Mouse (Mus musculus) limb, embryonic 11.5 days (tissue): ENCODE data around the gene Pole3. TPM values are rescaled to one million over a fixed set of nuclear protein-coding genes. Genes with fewer than 3 reads are reported as not detected.
A peak's percentile ranks its signal among the peaks of the same experiment; 100 is the strongest.

Experiments
- ATAC-seq: fragments of 200-750 bp; cut with Nextera tagmentation; 2 replicates; pipeline ENCODE4 v1.8.0; 2017; ENCODE audit warnings: low read depth; ENCODE audit not compliant: insufficient number of reproducible peaks, low FRiP score, low TSS enrichment
- DNase-seq: peaks from one replicate; pipeline ENCODE4 v3.0.0-alpha.2; 2015; ENCODE audit warnings: low spot score
- H3K27ac ChIP-seq: fragments of 300-500 bp; sonication (generic); replicated peaks from 2 replicates; pipeline ENCODE4 v1.5.1; 2014; ENCODE audit warnings: low read depth, mild to moderate bottlenecking, low read length
- H3K27me3 ChIP-seq: fragments of 300-500 bp; sonication (generic); 2 replicates; pipeline ENCODE4 v1.6.1; 2014; ENCODE audit warnings: mild to moderate bottlenecking, low read length, mixed read lengths; ENCODE audit not compliant: control insufficient read depth, insufficient read depth
- H3K36me3 ChIP-seq: fragments of 300-500 bp; sonication (generic); 2 replicates; pipeline ENCODE4 v1.6.1; 2014; ENCODE audit warnings: mild to moderate bottlenecking, low read length, moderate library complexity, mixed read lengths; ENCODE audit not compliant: control insufficient read depth, insufficient read depth
- H3K4me1 ChIP-seq: fragments of 300-500 bp; sonication (generic); 2 replicates; pipeline ENCODE4 v1.6.1; 2014; ENCODE audit warnings: low read length, mixed read lengths; ENCODE audit not compliant: control insufficient read depth, insufficient read depth
- H3K4me2 ChIP-seq: fragments of 300-500 bp; sonication (generic); 2 replicates; pipeline ENCODE4 v1.6.1; 2014; ENCODE audit warnings: low read depth, mild to moderate bottlenecking, moderate library complexity; ENCODE audit not compliant: severe bottlenecking
- H3K4me3 ChIP-seq: fragments of 300-500 bp; sonication (generic); 2 replicates; pipeline ENCODE4 v1.5.1; 2014; ENCODE audit warnings: low read depth, low read length
- H3K9ac ChIP-seq: fragments of 300-500 bp; sonication (generic); 2 replicates; pipeline ENCODE4 v1.6.1; 2014; ENCODE audit warnings: mild to moderate bottlenecking, low read length
- H3K9me3 ChIP-seq: fragments of 300-500 bp; sonication (generic); 2 replicates; pipeline ENCODE4 v1.6.1; 2016; ENCODE audit warnings: low read length; ENCODE audit not compliant: control insufficient read depth
- WGBS: fragments of 180-500 bp; shearing (Covaris S2); extraction: QIAGEN DNeasy Blood & Tissue Kit; methylation state at CpG from one replicate; pipeline ENCODE4 v1.1.7; 2014; 5-methylcytosine and 5-hydroxymethylcytosine counted together
- polyA plus RNA-seq: library from polyadenylated mRNA; unstranded; fragments of >200 nt; fragmentation: Nextera tagmentation; extraction: Ambion mirVana; gene quantifications from 2 replicates; pipeline ENCODE4 v1.2.1, GENCODE M21; 2014

The Pole3 gene
- polyA plus RNA-seq, 1 experiment from 2014 or later: 107 TPM

DNA sequence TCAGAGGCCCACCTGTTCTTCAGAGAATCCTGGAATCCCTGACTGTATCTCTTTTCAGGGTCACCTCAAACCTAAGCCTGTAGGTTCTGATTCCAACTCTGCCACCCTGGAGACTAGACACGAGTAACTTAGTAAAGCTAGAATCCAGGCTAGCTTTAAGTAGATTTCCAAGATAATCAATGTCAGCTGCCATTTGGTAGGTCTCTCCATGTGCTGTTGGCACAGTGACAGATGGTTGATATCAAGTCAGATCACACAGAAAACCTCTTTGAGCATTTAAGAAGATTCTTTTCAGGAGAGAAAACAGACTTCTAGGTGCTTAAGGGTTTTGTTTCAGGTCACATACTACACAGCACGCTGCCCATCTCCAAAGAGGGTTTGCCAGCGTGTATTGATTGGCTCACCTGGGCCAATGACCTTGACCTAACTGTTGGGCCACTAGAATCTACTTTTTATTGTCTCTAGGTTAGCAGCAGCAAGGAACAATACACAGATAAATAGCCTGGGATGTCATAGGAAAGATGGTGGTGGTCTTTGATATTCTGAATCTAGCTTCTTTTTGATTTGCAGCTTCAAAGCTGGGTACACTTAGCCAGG, 21.4 kb downstream of the Pole3 start, which contains the start of gene Hdhd3:
TSS of gene Hdhd3 (minus strand) at position 94 of the 597 bp plus-strand sequence.
- H3K4me2 ChIP-seq: peak within 1 kb of the TSS; percentile 63; the same call in 1 of the 2 replicates

GRCm38 (mm10) chr4:62502969-62503368, 21.9 kb downstream of the Pole3 start:
- DNase-seq (no peak), ATAC-seq (no peak)
- Histone ChIP-seq H3K4me2 (no peak overlapping the region), H3K27ac (no peak overlapping the region), H3K36me3 (peaks cover 9% of the 10 kb centered on the region), H3K4me3 (no peak overlapping the region), H3K27me3 (no peaks in the 10 kb centered on the region), H3K9ac (no peak overlapping the region), H3K9me3 (no peaks in the 10 kb centered on the region), H3K4me1 (peaks cover 3% of the 10 kb centered on the region; the same call in 1 of the 2 replicates)
- WGBS: 81% methylated on average over 7 of the region's 7 CpGs

More for the DNA sequence above, 21.4 kb downstream of the Pole3 start, which contains the start of gene Hdhd3:
- ATAC-seq: no peak
- peaks cover 9% of the 10 kb centered on the region for H3K36me3 ChIP-seq
- peak within 1 kb of the TSS; percentile 81 for H3K4me3 ChIP-seq
- DNase-seq: no peak
- H3K9ac ChIP-seq: peak within 1 kb of the TSS; percentile 80
- no peak within 1 kb of the TSS for H3K27ac ChIP-seq
- H3K9me3 ChIP-seq: no peaks in the 10 kb centered on the region
- WGBS: 76% methylated on average over 3 of the region's 3 CpGs
- H3K4me1 ChIP-seq: peaks cover 3% of the 10 kb centered on the region; the same call in 1 of the 2 replicates
- no peaks in the 10 kb centered on the region for H3K27me3 ChIP-seq

DNA sequence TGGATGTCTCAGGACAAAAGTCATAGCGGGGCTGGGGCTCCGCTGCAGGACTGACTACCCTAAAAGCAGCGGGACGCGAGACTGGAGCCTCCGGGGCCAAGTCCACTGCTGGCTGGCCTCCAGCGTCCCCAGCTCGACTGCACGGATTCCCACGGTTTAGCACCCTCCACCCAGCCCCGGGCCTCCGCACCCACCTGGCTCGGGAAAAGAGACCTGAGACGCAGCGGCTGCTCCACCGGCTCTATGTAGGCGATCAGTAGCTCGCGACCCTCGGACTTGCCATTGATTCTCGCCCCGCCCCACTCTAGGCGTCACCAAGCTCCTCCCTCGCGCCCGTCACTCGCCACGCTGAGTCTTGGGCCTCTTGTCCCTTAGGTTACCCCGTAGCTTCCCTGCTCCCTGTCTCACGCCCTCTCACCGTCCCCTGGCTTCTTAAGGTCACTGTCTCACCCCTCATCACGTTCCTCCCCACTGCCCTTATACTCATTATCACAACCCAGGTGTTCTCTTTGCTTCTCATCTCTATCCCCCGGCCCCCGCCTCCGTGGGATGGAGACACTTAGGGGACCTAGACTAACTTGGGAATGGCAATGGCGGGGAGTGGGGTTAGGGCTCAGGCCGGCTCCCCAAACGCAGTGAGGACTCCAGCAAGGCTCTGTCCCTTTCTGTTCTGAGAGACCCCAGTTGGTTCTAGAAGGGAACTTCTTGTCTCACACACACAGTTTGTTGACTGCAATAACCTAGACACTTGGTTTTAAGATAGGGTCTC, 22.7 kb downstream of the Pole3 start:
- Histone ChIP-seq H3K27ac (no peak overlapping the region), H3K9ac (peak overlapping the region; percentile 80), H3K4me1 (peaks cover 3% of the 10 kb centered on the region; the same call in 1 of the 2 replicates), H3K27me3 (no peaks in the 10 kb centered on the region), H3K36me3 (peaks cover 5% of the 10 kb centered on the region; the same call in 1 of the 2 replicates), H3K4me3 (peak overlapping the region; percentile 81), H3K4me2 (peak overlapping the region; percentile 63), H3K9me3 (no peaks in the 10 kb centered on the region)
- 2% methylated on average over 38 of the region's 38 CpGs for WGBS
- ATAC-seq (peak; percentile 94), DNase-seq (peak; percentile 94)

DNA sequence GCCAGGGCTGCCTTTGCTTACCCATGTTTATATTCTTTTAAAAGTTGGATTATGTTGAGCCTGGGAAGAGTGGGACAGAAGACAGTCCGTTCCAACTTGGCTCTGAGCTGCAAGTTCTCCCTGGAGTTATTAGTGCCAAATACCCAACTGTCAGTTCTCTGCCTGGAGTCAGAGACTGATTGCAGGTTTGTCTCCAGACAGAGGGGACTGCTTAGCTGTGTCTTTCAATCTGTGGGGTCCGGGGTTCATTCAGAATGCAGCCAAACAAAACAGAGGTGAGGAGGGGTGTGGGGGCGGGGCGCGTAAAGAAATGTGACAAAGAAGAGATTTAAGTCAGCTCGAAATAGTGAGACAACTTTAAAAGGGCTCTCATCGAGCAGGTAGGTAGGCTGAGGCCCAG, 23.3 kb downstream of the Pole3 start:
- H3K27me3 ChIP-seq: no peaks in the 10 kb centered on the region
- ATAC-seq (peak; percentile 4; the same call in 1 of the 2 replicates), DNase-seq (no peak)
- peak overlapping the region; percentile 80 for H3K9ac ChIP-seq
- no peak overlapping the region for H3K27ac ChIP-seq
- H3K36me3 ChIP-seq: peaks cover 5% of the 10 kb centered on the region; the same call in 1 of the 2 replicates
- H3K9me3 ChIP-seq: no peaks in the 10 kb centered on the region
- H3K4me2 ChIP-seq: peak overlapping the region; percentile 63
- peaks cover 3% of the 10 kb centered on the region; the same call in 1 of the 2 replicates for H3K4me1 ChIP-seq
- H3K4me3 ChIP-seq: peak overlapping the region; percentile 81
- WGBS: 4% methylated on average over 7 of the region's 7 CpGs

- Histone ChIP-seq H3K4me3 (no peak overlapping the region), H3K36me3 (peaks cover 5% of the 10 kb centered on the region; the same call in 1 of the 2 replicates), H3K27me3 (no peaks in the 10 kb centered on the region), H3K9ac (no peak overlapping the region), H3K9me3 (no peaks in the 10 kb centered on the region), H3K4me1 (peaks cover 3% of the 10 kb centered on the region; the same call in 1 of the 2 replicates), H3K27ac (no peak overlapping the region), H3K4me2 (no peak overlapping the region)
- DNase-seq (no peak), ATAC-seq (no peak)
- 90% methylated on average over 4 of the region's 4 CpGs for WGBS
Measured at GRCm38 (mm10) chr4:62500799-62501198, 24.1 kb downstream of the Pole3 start.

GRCm38 (mm10) chr4:62496815-62497214, 28.1 kb downstream of the Pole3 start:
- no peaks in the 10 kb centered on the region for H3K9me3 ChIP-seq
- H3K4me3 ChIP-seq: no peak overlapping the region
- no peak overlapping the region for H3K27ac ChIP-seq
- no peaks in the 10 kb centered on the region for H3K27me3 ChIP-seq
- DNase-seq (no peak), ATAC-seq (no peak)
- peaks cover 5% of the 10 kb centered on the region; the same call in 1 of the 2 replicates for H3K36me3 ChIP-seq
- no peak overlapping the region for H3K9ac ChIP-seq
- WGBS: 90% methylated on average over 8 of the region's 8 CpGs
- peaks cover 3% of the 10 kb centered on the region; the same call in 1 of the 2 replicates for H3K4me1 ChIP-seq
- H3K4me2 ChIP-seq: no peak overlapping the region

- Histone ChIP-seq H3K4me2 (no peak overlapping the region), H3K36me3 (peaks cover 5% of the 10 kb centered on the region; the same call in 1 of the 2 replicates), H3K4me3 (no peak overlapping the region), H3K9ac (no peak overlapping the region), H3K27ac (no peak overlapping the region), H3K4me1 (peaks cover 2% of the 10 kb centered on the region; the same call in 1 of the 2 replicates), H3K9me3 (no peaks in the 10 kb centered on the region), H3K27me3 (no peaks in the 10 kb centered on the region)
- DNase-seq (no peak), ATAC-seq (no peak)
- 75% methylated on average over 8 of the region's 8 CpGs for WGBS
Measured at GRCm38 (mm10) chr4:62495946-62496345, 28.9 kb downstream of the Pole3 start.

DNA sequence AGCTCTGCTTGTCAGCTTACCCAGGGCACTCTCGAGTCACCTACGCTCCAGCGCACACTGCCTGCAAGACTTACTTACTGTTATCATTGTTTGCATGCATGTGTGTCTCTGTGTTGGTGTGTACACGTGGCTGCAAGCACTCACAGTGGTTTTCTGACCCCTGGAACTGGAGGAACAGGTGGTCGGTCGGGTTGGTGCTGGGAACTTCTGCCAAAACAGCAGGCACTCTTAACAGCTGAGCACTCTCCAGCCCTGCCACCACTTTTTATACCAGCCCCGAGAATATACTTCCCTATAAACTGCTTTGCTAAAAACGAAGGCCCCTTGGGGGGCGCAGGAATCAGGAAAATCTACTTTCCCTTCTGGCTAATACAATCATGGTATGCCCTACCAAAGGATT, 30.6 kb downstream of the Pole3 start:
- no peaks in the 10 kb centered on the region for H3K4me1 ChIP-seq
- no peaks in the 10 kb centered on the region for H3K9me3 ChIP-seq
- DNase-seq: no peak
- no peak overlapping the region for H3K4me3 ChIP-seq
- no peak overlapping the region for H3K4me2 ChIP-seq
- no peak overlapping the region for H3K27ac ChIP-seq
- no peaks in the 10 kb centered on the region for H3K27me3 ChIP-seq
- no peaks in the 10 kb centered on the region for H3K36me3 ChIP-seq
- H3K9ac ChIP-seq: no peak overlapping the region
- WGBS: 72% methylated on average over 9 of the region's 9 CpGs
- ATAC-seq: no peak
